Mouse (Mus musculus): Measurements from ENCODE around the gene Ddc. TPM values are rescaled to one million over a fixed set of nuclear protein-coding genes. Genes with fewer than 3 reads are reported as not detected.
A peak's percentile ranks its signal among the peaks of the same experiment; 100 is the strongest.

The Ddc gene
- total RNA-seq, 2 experiments from 2014 or later, result 5.4 TPM

GRCm38 (mm10) chr11:11851957-11852505, 45.9 kb downstream of the Ddc start:
- DNase-seq (ENCODE audit: low spot score in 2 of 2), result no peak
- intact Hi-C loops (cut with DNase I), result no loop called here

- intact Hi-C loops (cut with DNase I), result no loop called here
Observed at GRCm38 (mm10) chr11:11850476-11851267, 47.3 kb downstream of the Ddc start.

GRCm38 (mm10) chr11:11849513-11850311, 48.2 kb downstream of the Ddc start:
- intact Hi-C loops (cut with DNase I), result no loop called here
- DNase-seq (ENCODE audit: low spot score in 2 of 2), result no peak

More at GRCm38 (mm10) chr11:11850476-11851267, 47.3 kb downstream of the Ddc start:
- no peak for DNase-seq (ENCODE audit: low spot score in 2 of 2)

GRCm38 (mm10) chr11:11848467-11848866, 49.5 kb downstream of the Ddc start:
- DNase-seq (ENCODE audit: low spot score in 2 of 2), result no peak
- intact Hi-C loops (cut with DNase I), result no loop called here

GRCm38 (mm10) chr11:11845044-11845443, 52.9 kb downstream of the Ddc start:
- DNase-seq (ENCODE audit: low spot score in 2 of 2), result no peak
- intact Hi-C loops (cut with DNase I), result no loop called here

- DNase-seq (ENCODE audit: low spot score in 2 of 2), result peak in 1 of 2 experiments; percentile 29
- intact Hi-C loops (cut with DNase I), result no loop called here
Observed at GRCm38 (mm10) chr11:11844367-11844971, 53.5 kb downstream of the Ddc start.

- intact Hi-C loops (cut with DNase I), result no loop called here
- DNase-seq (ENCODE audit: low spot score in 2 of 2), result no peak
Observed at GRCm38 (mm10) chr11:11841590-11841989, 56.4 kb downstream of the Ddc start.

- intact Hi-C loops (cut with DNase I), result no loop called here
- no peak for DNase-seq (ENCODE audit: low spot score in 2 of 2)
Observed at GRCm38 (mm10) chr11:11840746-11841145, 57.2 kb downstream of the Ddc start.

GRCm38 (mm10) chr11:11839874-11840273, 58.1 kb downstream of the Ddc start:
- intact Hi-C loops (cut with DNase I), result no loop called here
- DNase-seq (ENCODE audit: low spot score in 2 of 2), result no peak

- no peak for DNase-seq (ENCODE audit: low spot score in 2 of 2)
- intact Hi-C loops (cut with DNase I), result no loop called here
Observed at GRCm38 (mm10) chr11:11837384-11837783, 60.6 kb downstream of the Ddc start.

- intact Hi-C loops (cut with DNase I), result no loop called here
Observed at GRCm38 (mm10) chr11:11836713-11837370, 61.1 kb downstream of the Ddc start.

GRCm38 (mm10) chr11:11836262-11836661, 61.7 kb downstream of the Ddc start:
- intact Hi-C loops (cut with DNase I), result no loop called here
- DNase-seq (ENCODE audit: low spot score in 2 of 2), result no peak

More at GRCm38 (mm10) chr11:11836713-11837370, 61.1 kb downstream of the Ddc start:
- no peak for DNase-seq (ENCODE audit: low spot score in 2 of 2)

- no peak for DNase-seq (ENCODE audit: low spot score in 2 of 2)
- intact Hi-C loops (cut with DNase I), result no loop called here
Observed at GRCm38 (mm10) chr11:11835791-11836190, 62.2 kb downstream of the Ddc start.

- intact Hi-C loops (cut with DNase I), result no loop called here
- DNase-seq (ENCODE audit: low spot score in 2 of 2), result no peak
Observed at GRCm38 (mm10) chr11:11835361-11835760, 62.6 kb downstream of the Ddc start.

- intact Hi-C loops (cut with DNase I), result no loop called here
Observed at GRCm38 (mm10) chr11:11833100-11833499, 64.8 kb downstream of the Ddc start.

GRCm38 (mm10) chr11:11832755-11833084, 65.2 kb downstream of the Ddc start:
- intact Hi-C loops (cut with DNase I), result no loop called here
- DNase-seq (ENCODE audit: low spot score in 2 of 2), result no peak

More at GRCm38 (mm10) chr11:11833100-11833499, 64.8 kb downstream of the Ddc start:
- no peak for DNase-seq (ENCODE audit: low spot score in 2 of 2)

GRCm38 (mm10) chr11:11831940-11832754, 65.8 kb downstream of the Ddc start:
- intact Hi-C loops (cut with DNase I), result no loop called here
- no peak for DNase-seq (ENCODE audit: low spot score in 2 of 2)

GRCm38 (mm10) chr11:11831526-11831925, 66.4 kb downstream of the Ddc start:
- intact Hi-C loops (cut with DNase I), result no loop called here
- no peak for DNase-seq (ENCODE audit: low spot score in 2 of 2)

All from left cerebral cortex, postnatal 36 days (tissue).